Mouse (Mus musculus) hindbrain, embryonic 15.5 days (tissue): Measurements from ENCODE around the gene Sp1. TPM values are rescaled to one million over a fixed set of nuclear protein-coding genes. Genes with fewer than 3 reads are reported as not detected.

Experiments
- ATAC-seq: fragments of 200-750 bp; cut with Nextera tagmentation; 2 replicates; pipeline ENCODE4 v1.8.0; 2017; ENCODE audit warnings: low read depth, moderate number of reproducible peaks, moderate TSS enrichment; ENCODE audit not compliant: low FRiP score
- H3K27ac ChIP-seq: fragments of 300-500 bp; sonication (generic); replicated peaks from 2 replicates; pipeline ENCODE4 v1.5.1; 2015; ENCODE audit warnings: mild to moderate bottlenecking, inconsistent platforms
- H3K27me3 ChIP-seq: fragments of 300-500 bp; sonication (generic); 2 replicates; pipeline ENCODE4 v1.6.1; 2015; ENCODE audit warnings: control low read depth, inconsistent platforms
- H3K36me3 ChIP-seq: fragments of 300-500 bp; sonication (generic); 2 replicates; pipeline ENCODE4 v1.6.1; 2015; ENCODE audit warnings: control low read depth, inconsistent platforms
- H3K4me1 ChIP-seq: fragments of 300-500 bp; sonication (generic); replicated peaks from 2 replicates; pipeline ENCODE4 v1.6.1; 2015; ENCODE audit warnings: control low read depth, inconsistent platforms
- H3K4me2 ChIP-seq: fragments of 300-500 bp; sonication (generic); 2 replicates; pipeline ENCODE4 v1.6.1; 2015; ENCODE audit warnings: moderate library complexity, mild to moderate bottlenecking, inconsistent platforms
- H3K4me3 ChIP-seq: fragments of 300-500 bp; sonication (generic); 2 replicates; pipeline ENCODE4 v1.5.1; 2015; ENCODE audit warnings: mild to moderate bottlenecking, inconsistent platforms
- H3K9ac ChIP-seq: fragments of 300-500 bp; sonication (generic); 2 replicates; pipeline ENCODE4 v1.6.1; 2015; ENCODE audit warnings: inconsistent platforms
- H3K9me3 ChIP-seq: fragments of 300-500 bp; sonication (generic); 2 replicates; pipeline ENCODE4 v1.6.1; 2016; ENCODE audit warnings: control low read depth, inconsistent platforms
- WGBS: fragments of 180-500 bp; shearing (Covaris S2); methylation state at CpG from one replicate; pipeline ENCODE4 v1.1.7; 2015; 5-methylcytosine and 5-hydroxymethylcytosine counted together
- polyA plus RNA-seq: library from polyadenylated mRNA; unstranded; fragments of >200 nt; fragmentation: Nextera tagmentation; extraction: Ambion mirVana; gene quantifications from 2 replicates; pipeline ENCODE4 v1.2.1, GENCODE M21; 2015

Sp1 gene
- polyA plus RNA-seq, 1 experiment from 2014 or later, result 3.4 TPM

- ATAC-seq, result no peak
- 75% methylated on average over 2 of the region's 2 CpGs for WGBS
- no peak overlapping the region for H3K9ac ChIP-seq
These were observed 4.7 kb upstream of the Sp1 start for GRCm38 (mm10) chr15:102401278-102401677.

GRCm38 (mm10) chr15:102402210-102402609, 3.7 kb upstream of the Sp1 start:
- ATAC-seq, result no peak
- no peaks in the 10 kb centered on the region for H3K36me3 ChIP-seq
- 93% methylated on average over 3 of the region's 3 CpGs for WGBS

More at GRCm38 (mm10) chr15:102401278-102401677, 4.7 kb upstream of the Sp1 start:
- Histone ChIP-seq H3K4me1 (peaks cover 13% of the 10 kb centered on the region), H3K36me3 (no peaks in the 10 kb centered on the region), H3K4me2 (no peak overlapping the region), H3K27me3 (no peaks in the 10 kb centered on the region), H3K9me3 (no peaks in the 10 kb centered on the region), H3K27ac (no peak overlapping the region), H3K4me3 (no peak overlapping the region)

GRCm38 (mm10) chr15:102404608-102405488, 1.1 kb upstream of the Sp1 start:
- peak overlapping the region; percentile 58 for H3K9ac ChIP-seq
- H3K4me1 ChIP-seq, result peaks cover 36% of the 10 kb centered on the region
- H3K4me2 ChIP-seq, result peak overlapping the region; percentile 57
- H3K9me3 ChIP-seq, result no peaks in the 10 kb centered on the region
- H3K27me3 ChIP-seq, result no peaks in the 10 kb centered on the region
- H3K27ac ChIP-seq, result peak overlapping the region; percentile 99
- peaks cover 19% of the 10 kb centered on the region for H3K36me3 ChIP-seq
- WGBS, result 16% methylated on average over 34 of the region's 34 CpGs
- H3K4me3 ChIP-seq, result peak overlapping the region; percentile 55
- no peak for ATAC-seq

More at GRCm38 (mm10) chr15:102402210-102402609, 3.7 kb upstream of the Sp1 start:
- Histone ChIP-seq H3K27me3 (no peaks in the 10 kb centered on the region), H3K9ac (no peak overlapping the region), H3K27ac (no peak overlapping the region), H3K9me3 (no peaks in the 10 kb centered on the region), H3K4me1 (peaks cover 18% of the 10 kb centered on the region), H3K4me2 (no peak overlapping the region), H3K4me3 (no peak overlapping the region)

GRCm38 (mm10) chr15:102406196-102406911, 411 bp downstream of the Sp1 start:
- ATAC-seq, result no peak
- H3K9ac ChIP-seq, result peak overlapping the region; percentile 86
- peak overlapping the region; percentile 85 for H3K4me3 ChIP-seq
- WGBS, result 1% methylated on average over 35 of the region's 69 CpGs
- H3K36me3 ChIP-seq, result peaks cover 28% of the 10 kb centered on the region
- peak overlapping the region; percentile 58 for H3K4me2 ChIP-seq
- H3K27me3 ChIP-seq, result no peaks in the 10 kb centered on the region
- peak overlapping the region; percentile 93 for H3K27ac ChIP-seq
- no peaks in the 10 kb centered on the region for H3K9me3 ChIP-seq
- peaks cover 48% of the 10 kb centered on the region for H3K4me1 ChIP-seq

GRCm38 (mm10) chr15:102406912-102407580, 1.1 kb downstream of the Sp1 start:
- H3K27me3 ChIP-seq, result no peaks in the 10 kb centered on the region
- H3K9me3 ChIP-seq, result no peaks in the 10 kb centered on the region
- peak overlapping the region; percentile 86 for H3K9ac ChIP-seq
- WGBS, result 19% methylated on average over 3 of the region's 3 CpGs
- H3K27ac ChIP-seq, result peak overlapping the region; percentile 93
- peaks cover 32% of the 10 kb centered on the region for H3K36me3 ChIP-seq
- peak overlapping the region; percentile 58 for H3K4me2 ChIP-seq
- peak overlapping the region; percentile 85 for H3K4me3 ChIP-seq
- ATAC-seq, result no peak
- H3K4me1 ChIP-seq, result peaks cover 54% of the 10 kb centered on the region

GRCm38 (mm10) chr15:102407681-102408557, 2.0 kb downstream of the Sp1 start:
- peaks cover 56% of the 10 kb centered on the region for H3K4me1 ChIP-seq
- H3K9me3 ChIP-seq, result no peaks in the 10 kb centered on the region
- H3K4me2 ChIP-seq, result no peak overlapping the region

GRCm38 (mm10) chr15:102408558-102409130, 2.7 kb downstream of the Sp1 start:
- Histone ChIP-seq H3K4me3 (no peak overlapping the region), H3K9ac (no peak overlapping the region), H3K9me3 (no peaks in the 10 kb centered on the region), H3K36me3 (peaks cover 44% of the 10 kb centered on the region), H3K4me1 (peaks cover 56% of the 10 kb centered on the region), H3K27ac (no peak overlapping the region), H3K4me2 (peak overlapping the region; percentile 14; the same call in 1 of the 2 replicates), H3K27me3 (no peaks in the 10 kb centered on the region)
- no peak for ATAC-seq
- 79% methylated on average over 2 of the region's 2 CpGs for WGBS

More at GRCm38 (mm10) chr15:102407681-102408557, 2.0 kb downstream of the Sp1 start:
- 93% methylated on average over 10 of the region's 10 CpGs for WGBS
- Histone ChIP-seq H3K36me3 (peaks cover 40% of the 10 kb centered on the region), H3K4me3 (peak overlapping the region; percentile 85; the same call in 1 of the 2 replicates), H3K9ac (no peak overlapping the region), H3K27ac (no peak overlapping the region), H3K27me3 (no peaks in the 10 kb centered on the region)
- no peak for ATAC-seq

GRCm38 (mm10) chr15:102409286-102409685, 3.3 kb downstream of the Sp1 start:
- Histone ChIP-seq H3K4me3 (no peak overlapping the region), H3K9ac (no peak overlapping the region), H3K4me2 (peak overlapping the region; percentile 14), H3K27ac (no peak overlapping the region), H3K27me3 (no peaks in the 10 kb centered on the region), H3K9me3 (no peaks in the 10 kb centered on the region), H3K36me3 (peaks cover 46% of the 10 kb centered on the region), H3K4me1 (peaks cover 58% of the 10 kb centered on the region)
- WGBS, result 96% methylated on average over 3 of the region's 3 CpGs
- no peak for ATAC-seq

GRCm38 (mm10) chr15:102411077-102411476, 5.1 kb downstream of the Sp1 start:
- Histone ChIP-seq H3K9ac (no peak overlapping the region), H3K4me2 (peak overlapping the region; percentile 34), H3K4me3 (0 out of 2 replicates have a peak overlapping the region, but pooled peaks have one; percentile 4), H3K27me3 (no peaks in the 10 kb centered on the region), H3K27ac (no peak overlapping the region), H3K4me1 (peaks cover 54% of the 10 kb centered on the region), H3K9me3 (no peaks in the 10 kb centered on the region), H3K36me3 (peaks cover 47% of the 10 kb centered on the region)
- no peak for ATAC-seq
- 100% methylated on average over 1 of the region's 1 CpGs for WGBS

GRCm38 (mm10) chr15:102413687-102414086, 7.7 kb downstream of the Sp1 start:
- no peak for ATAC-seq
- no peak overlapping the region for H3K4me3 ChIP-seq
- H3K36me3 ChIP-seq, result peaks cover 39% of the 10 kb centered on the region
- H3K4me2 ChIP-seq, result no peak overlapping the region
- no peaks in the 10 kb centered on the region for H3K9me3 ChIP-seq
- peaks cover 35% of the 10 kb centered on the region for H3K4me1 ChIP-seq
- H3K27ac ChIP-seq, result no peak overlapping the region
- no peaks in the 10 kb centered on the region for H3K27me3 ChIP-seq
- no peak overlapping the region for H3K9ac ChIP-seq

GRCm38 (mm10) chr15:102417524-102417923, 11.6 kb downstream of the Sp1 start:
- no peaks in the 10 kb centered on the region for H3K27me3 ChIP-seq
- H3K9me3 ChIP-seq, result no peaks in the 10 kb centered on the region
- H3K4me3 ChIP-seq, result no peak overlapping the region
- WGBS, result 87% methylated on average over 2 of the region's 2 CpGs
- H3K4me1 ChIP-seq, result 0 out of 2 replicates have a peak, but pooled peaks cover 3% of the 10 kb centered on the region
- peaks cover 11% of the 10 kb centered on the region; the same call in 1 of the 2 replicates for H3K36me3 ChIP-seq
- H3K27ac ChIP-seq, result no peak overlapping the region
- H3K4me2 ChIP-seq, result no peak overlapping the region
- H3K9ac ChIP-seq, result no peak overlapping the region
- no peak for ATAC-seq
